Mouse (Mus musculus): Measurements from ENCODE around the gene Gm7978. TPM values are rescaled to one million over a fixed set of nuclear protein-coding genes. Genes with fewer than 3 reads are reported as not detected.
"Not testable (repeated sequence)": the region's sequence is repeated elsewhere in the genome, so short reads cannot be mapped to it uniquely, and the experiment has no call there.

Gm7978 gene
- total RNA-seq (2017) = not detected in 2 replicates

DNA sequence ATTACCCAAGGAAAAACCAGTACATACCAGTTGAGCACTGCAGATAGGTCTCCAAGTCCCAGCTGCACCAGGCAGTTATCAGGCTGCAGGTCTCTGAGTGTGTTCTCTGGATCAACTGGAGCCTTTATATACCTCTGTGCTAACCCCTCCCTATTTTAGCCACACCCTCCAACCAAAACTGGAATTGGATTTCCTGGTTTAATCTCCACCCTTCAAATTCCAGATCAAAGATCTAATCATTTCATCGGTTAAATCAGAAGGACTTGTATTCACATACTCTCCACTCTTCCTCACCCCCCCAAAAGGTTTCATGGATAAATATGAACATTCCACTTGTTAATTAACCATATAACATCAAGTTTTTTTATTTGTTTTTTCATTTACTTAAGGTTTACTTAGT lies at the start of gene Gm7978:
Gene Gm7978, minus strand, starts transcription at position 101 of the 400 bp plus-strand sequence.
- not testable (repeated sequence) for ATAC-seq (ENCODE audit: extremely low read depth, insufficient number of reproducible peaks, low FRiP score, poor library complexity, severe bottlenecking)

DNA sequence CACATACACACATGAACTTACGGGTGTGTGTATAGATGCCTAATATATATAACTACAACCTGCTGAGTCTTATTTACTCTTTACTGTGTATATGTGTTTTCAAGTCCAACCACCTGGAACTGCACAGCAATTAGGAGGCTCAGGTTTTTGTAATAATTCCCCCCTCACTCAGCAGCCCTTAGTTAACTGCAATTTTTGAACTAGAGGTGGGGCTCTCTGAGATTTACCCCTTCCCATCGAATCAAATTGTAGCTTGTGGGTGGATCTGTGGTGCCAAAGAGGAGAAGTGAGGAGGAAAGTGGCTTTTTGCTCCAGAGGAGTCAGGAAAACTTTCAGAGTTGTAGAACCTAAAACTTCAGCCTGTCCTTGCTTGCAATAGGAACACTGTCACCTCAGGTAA lies 39.7 kb upstream of the Gm7978 start, which contains the start of gene E330014E10Rik:
Gene E330014E10Rik, plus strand, starts transcription at position 301 of the 400 bp plus-strand sequence.
- not testable (repeated sequence) for ATAC-seq (ENCODE audit: extremely low read depth, insufficient number of reproducible peaks, low FRiP score, poor library complexity, severe bottlenecking)

DNA sequence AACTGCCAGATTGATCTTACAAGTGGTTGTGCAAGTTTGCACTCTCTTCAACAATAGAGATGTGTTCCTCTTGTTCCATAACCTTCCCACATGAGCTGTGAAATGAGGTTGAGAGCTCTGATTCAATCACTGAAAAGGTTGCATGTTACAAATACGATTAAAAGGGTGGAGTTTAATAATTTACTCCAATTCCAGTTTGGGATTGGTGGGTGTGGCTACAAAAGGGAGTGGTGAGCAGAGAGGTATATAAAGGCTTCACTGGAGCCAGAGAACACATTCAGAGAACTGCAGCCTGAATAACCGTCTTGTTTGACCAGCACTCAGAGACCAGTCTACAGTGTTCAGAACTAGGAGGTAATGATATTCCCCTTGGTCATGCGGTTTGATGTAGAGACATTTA lies 5.7 kb upstream of the Gm7978 start, which contains the start of gene Gm7982:
Gene Gm7982, plus strand, starts transcription at position 301 of the 400 bp plus-strand sequence.
- ATAC-seq (ENCODE audit: extremely low read depth, insufficient number of reproducible peaks, low FRiP score, poor library complexity, severe bottlenecking) = not testable (repeated sequence)

Other genes starting within 250 kb of the Gm7978 start
- gene Gm3286, start 225.4 kb downstream of the Gm7978 start, total RNA-seq (2017) = not detected in 2 replicates
- not detected in 2 replicates for gene Gm7971, start 141.3 kb downstream of the Gm7978 start, total RNA-seq (2017)
- not detected in 2 replicates for gene Gm7982, start 5.8 kb upstream of the Gm7978 start, total RNA-seq (2017)
- gene E330014E10Rik, start 39.8 kb upstream of the Gm7978 start, total RNA-seq (2017) = not detected in 2 replicates
- not detected in 2 replicates for gene Cxcl13, start 220.8 kb upstream of the Gm7978 start, total RNA-seq (2017)